Mouse (Mus musculus): ENCODE data around the gene Fam89a. TPM values are rescaled to one million over a fixed set of nuclear protein-coding genes. Genes with fewer than 3 reads are reported as not detected.

The Fam89a gene
- total RNA-seq, 2 experiments from 2014 or later, result not detected

- intact Hi-C loops (cut with DNase I), result no loop called here
- no peak for DNase-seq (ENCODE audit: extremely low spot score in 1 of 2, low spot score in 2 of 2)
These were observed 49.4 kb downstream of the Fam89a start for GRCm38 (mm10) chr8:124702183-124702582.

GRCm38 (mm10) chr8:124701023-124701422 is 50.6 kb downstream of the Fam89a start:
- DNase-seq (ENCODE audit: extremely low spot score in 1 of 2, low spot score in 2 of 2), result no peak

DNA sequence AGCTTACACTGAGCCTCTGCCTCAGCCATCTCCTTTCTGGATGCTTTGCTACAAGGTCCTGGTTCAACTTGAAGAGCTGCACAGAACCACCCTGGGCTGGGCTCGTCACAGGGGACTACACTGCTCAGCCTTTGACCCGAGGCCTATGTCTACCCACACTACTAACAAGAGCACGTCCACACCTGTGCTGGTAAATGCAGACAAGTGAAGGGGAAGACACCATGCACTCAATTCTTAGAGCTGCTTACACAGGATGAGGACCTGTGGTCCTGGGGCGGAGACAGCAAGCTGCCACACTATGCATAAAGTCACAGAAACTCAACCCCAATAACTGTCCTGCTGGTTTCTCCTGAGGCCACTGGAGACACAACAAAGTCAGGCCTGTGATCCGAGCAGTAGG is 51.4 kb downstream of the Fam89a start:
- intact Hi-C loops (cut with DNase I), result no loop called here
- no peak for DNase-seq (ENCODE audit: extremely low spot score in 1 of 2, low spot score in 2 of 2)

More at GRCm38 (mm10) chr8:124701023-124701422, 50.6 kb downstream of the Fam89a start:
- intact Hi-C loops (cut with DNase I), result no loop called here

- intact Hi-C loops (cut with DNase I), result no loop called here
- DNase-seq (ENCODE audit: extremely low spot score in 1 of 2, low spot score in 2 of 2), result no peak
These were observed 56.1 kb downstream of the Fam89a start for GRCm38 (mm10) chr8:124695424-124696100.

- intact Hi-C loops (cut with DNase I), result no loop called here
- no peak for DNase-seq (ENCODE audit: extremely low spot score in 1 of 2, low spot score in 2 of 2)
These were observed 59.9 kb downstream of the Fam89a start for GRCm38 (mm10) chr8:124691706-124692105.

Other genes with a start within 250 kb of the Fam89a start
- 10 to 100 TPM; 32.8 to 39.1 TPM for gene Cog2, start 231.1 kb downstream of the Fam89a start, total RNA-seq (2021)
- gene Agt, start 182.1 kb downstream of the Fam89a start, total RNA-seq (2021), result 10 to 100 TPM; 10.4 to 20.5 TPM
- gene Capn9, start 175.7 kb downstream of the Fam89a start, total RNA-seq (2021), result not detected
- 10 to 100 TPM; 55.2 to 64.5 TPM for gene 2310022B05Rik, start 88.5 kb downstream of the Fam89a start, total RNA-seq (2021)
- gene Ttc13, start 29.8 kb downstream of the Fam89a start, total RNA-seq (2021), result 10 to 100 TPM; 57.8 to 58.7 TPM
- gene Arv1, start 29.7 kb downstream of the Fam89a start, total RNA-seq (2021), result 10 to 100 TPM; 14.7 to 18.8 TPM
- gene Trim67, start 41.3 kb upstream of the Fam89a start, total RNA-seq (2021), result 10 to 100 TPM; 30.6 to 39.3 TPM
- gene Gnpat, start 111.2 kb upstream of the Fam89a start, total RNA-seq (2021), result 10 to 100 TPM; 56.6 to 61.4 TPM
- 10 to 100 TPM; 21.3 to 21.9 TPM for gene 2810004N23Rik, start 111.3 kb upstream of the Fam89a start, total RNA-seq (2021)
- gene Exoc8, start 145.9 kb upstream of the Fam89a start, total RNA-seq (2021), result 10 to 100 TPM; 35.7 to 37.0 TPM
- 10 to 100 TPM; 14.7 to 15.6 TPM for gene Sprtn, start 146.1 kb upstream of the Fam89a start, total RNA-seq (2021)
- gene Egln1, start 197.5 kb upstream of the Fam89a start, total RNA-seq (2021), result 10 to 100 TPM; 59.9 to 61.1 TPM